ENCODE assay signal across 15 mouse cellular contexts in genomic region chr11:88686061-88686460, GRCm38 (mm10). TPM values are rescaled to one million over a fixed set of nuclear protein-coding genes. Genes with fewer than 3 reads are reported as not detected.
DNase-seq lines count a peak whose midpoint lies in the region; ATAC-seq and TF ChIP-seq lines count a peak whose summit lies in the region.
"Had no signal": no experiment of that assay in that cellular context is flagged by ENCODE, and none has a peak within 500 bp of the region (broad histone marks: within the 10 kb centered on the region; RNA-seq: fewer than 3 reads in every experiment).

No protein-coding gene starts in this region.

- TF ChIP-seq CTCF in midbrain, postnatal 0 days (IDR thresholded peaks at IDR 0.05), result no peak

- no peak for DNase-seq in forebrain, embryonic 14.5 days (ENCODE audit: low spot score)
- peak; percentile 41 to 54 for DNase-seq in urinary bladder, adult 18-20 months (ENCODE audit: low spot score in 2 of 2)
- DNase-seq in urinary bladder, postnatal 10 days (ENCODE audit: low spot score), result no peak
- DNase-seq in kidney, postnatal 36 days, result peak; percentile 51 to 54
- DNase-seq in midbrain, postnatal 0 days (ENCODE audit: low spot score), result no peak
- DNase-seq in gastrocnemius, adult 18-20 months (ENCODE audit: low spot score), result no peak
- DNase-seq in heart, postnatal 36 days, result no peak
- DNase-seq: adrenal gland, postnatal 25 days; cerebellum, postnatal 36 days; heart, adult 11 months; midbrain, embryonic 14.5 days; thymus, postnatal 14 days had no signal

- intact Hi-C loops in heart, postnatal 36 days (cut with DNase I), result no loop called here

- no peaks in the 10 kb centered on the region for H3K27me3 ChIP-seq in forebrain, embryonic 12.5 days
- H3K27me3 ChIP-seq in forebrain, embryonic 14.5 days (replicated peaks; ENCODE audit: control insufficient read depth, insufficient read depth, low read length), result no peaks in the 10 kb centered on the region
- H3K27me3 ChIP-seq in midbrain, postnatal 0 days (ENCODE audit: insufficient read depth, low read length), result no peaks in the 10 kb centered on the region
- H3K27me3 ChIP-seq: liver, embryonic 12.5 days had no signal

- H3K4me2 ChIP-seq in forebrain, embryonic 12.5 days, result no peak overlapping the region
- no peak overlapping the region for H3K4me2 ChIP-seq in forebrain, embryonic 14.5 days (ENCODE audit: low read length)
- H3K4me2 ChIP-seq in midbrain, postnatal 0 days (ENCODE audit: low read depth, low read length, poor library complexity, severe bottlenecking), result no peak overlapping the region
- H3K4me2 ChIP-seq: liver, embryonic 12.5 days had no signal

- peaks cover 89% of the 10 kb centered on the region for H3K4me1 ChIP-seq in forebrain, embryonic 12.5 days
- H3K4me1 ChIP-seq in forebrain, embryonic 14.5 days (ENCODE audit: control insufficient read depth, insufficient read depth, low read length), result peaks cover 47% of the 10 kb centered on the region
- H3K4me1 ChIP-seq in midbrain, postnatal 0 days (ENCODE audit: insufficient read depth, low read length), result peaks cover 4% of the 10 kb centered on the region; the same call in 1 of the 2 replicates

- H3K27ac ChIP-seq in forebrain, embryonic 12.5 days, result 0 out of 2 replicates have a peak overlapping the region, but pooled peaks have one; percentile 9
- no peak overlapping the region for H3K27ac ChIP-seq in forebrain, embryonic 14.5 days (ENCODE audit: low read depth, low read length)
- no peak overlapping the region for H3K27ac ChIP-seq in midbrain, postnatal 0 days (ENCODE audit: low read depth, low read length)
- H3K27ac ChIP-seq: liver, embryonic 12.5 days; macrophage had no signal

- ATAC-seq in forebrain, embryonic 12.5 days (ENCODE audit: low FRiP score), result no peak
- ATAC-seq in forebrain, embryonic 14.5 days, result no peak
- ATAC-seq in midbrain, postnatal 0 days (ENCODE audit: low FRiP score), result no peak
- ATAC-seq: liver, embryonic 12.5 days had no signal

- no peak overlapping the region for H3K9ac ChIP-seq in forebrain, embryonic 12.5 days
- H3K9ac ChIP-seq in forebrain, embryonic 14.5 days (ENCODE audit: low read length), result no peak overlapping the region
- no peak overlapping the region for H3K9ac ChIP-seq in midbrain, postnatal 0 days (replicated peaks; ENCODE audit: low read length, poor library complexity, severe bottlenecking)
- H3K9ac ChIP-seq: liver, embryonic 12.5 days had no signal

- 91% methylated on average over 7 of the region's 7 CpGs for WGBS in forebrain, embryonic 12.5 days
- 81% methylated on average over 7 of the region's 7 CpGs for WGBS in forebrain, embryonic 14.5 days
- 85% methylated on average over 7 of the region's 7 CpGs for WGBS in midbrain, postnatal 0 days

- no peak overlapping the region for H3K4me3 ChIP-seq in forebrain, embryonic 12.5 days (replicated peaks)
- no peak overlapping the region for H3K4me3 ChIP-seq in forebrain, embryonic 14.5 days (ENCODE audit: low read depth, low read length)
- H3K4me3 ChIP-seq in midbrain, postnatal 0 days (ENCODE audit: low read depth, low read length), result no peak overlapping the region
- H3K4me3 ChIP-seq: liver, embryonic 12.5 days had no signal

- H3K36me3 ChIP-seq in forebrain, embryonic 12.5 days (replicated peaks), result peaks cover 54% of the 10 kb centered on the region
- H3K36me3 ChIP-seq in forebrain, embryonic 14.5 days (ENCODE audit: control insufficient read depth, insufficient read depth, low read length), result peaks cover 44% of the 10 kb centered on the region
- peaks cover 9% of the 10 kb centered on the region for H3K36me3 ChIP-seq in midbrain, postnatal 0 days (ENCODE audit: insufficient read depth, low read length)

- H3K9me3 ChIP-seq in forebrain, embryonic 12.5 days, result no peaks in the 10 kb centered on the region
- no peaks in the 10 kb centered on the region for H3K9me3 ChIP-seq in forebrain, embryonic 14.5 days (replicated peaks; ENCODE audit: control insufficient read depth, low read length)
- no peaks in the 10 kb centered on the region for H3K9me3 ChIP-seq in midbrain, postnatal 0 days (ENCODE audit: low read length)
- H3K9me3 ChIP-seq: liver, embryonic 12.5 days had no signal

RNA-seq across cellular contexts. Expression of gene Msi2, which starts 32.3 kb away (rescaled TPM):
- 34.9 and 35.8 TPM in 2 replicates for polyA plus RNA-seq in forebrain, embryonic 12.5 days (2016; fragmentation: Nextera tagmentation; extraction: Ambion mirVana)
- 19.9 and 20.3 TPM in 2 replicates for polyA plus RNA-seq in forebrain, embryonic 14.5 days (2014; fragmentation: Nextera tagmentation; extraction: Ambion mirVana)
- 133 and 142 TPM in 2 replicates for total RNA-seq in midbrain, postnatal 0 days (2014; rRNA removed)
- polyA plus RNA-seq in midbrain, postnatal 0 days (2015; fragmentation: Nextera tagmentation; extraction: Ambion mirVana), result 21.6 and 26.9 TPM in 2 replicates
- 100 to 1,000 TPM; 179 to 180 TPM for total RNA-seq in gastrocnemius, adult 18-20 months (2021)
- 100 to 1,000 TPM; 192 TPM for total RNA-seq in heart, postnatal 36 days (2021)

Comparison
In these comparisons a context has a peak if more than half of its experiments do, and no peak if none do; other contexts are left out.
1. DNase-seq: peak in urinary bladder, adult 18-20 months (2 of 2) and kidney, postnatal 36 days (2 of 2); none in forebrain, embryonic 14.5 days (single experiment), urinary bladder, postnatal 10 days (single experiment), midbrain, postnatal 0 days (single experiment), gastrocnemius, adult 18-20 months (single experiment) and heart, postnatal 36 days (0 of 2).